Mouse (Mus musculus): ENCODE results near the gene Inhbe. TPM values are rescaled to one million over a fixed set of nuclear protein-coding genes. Genes with fewer than 3 reads are reported as not detected.

The Inhbe gene
- polyA plus RNA-seq, 1 experiment from 2014 or later: not detected

DNA sequence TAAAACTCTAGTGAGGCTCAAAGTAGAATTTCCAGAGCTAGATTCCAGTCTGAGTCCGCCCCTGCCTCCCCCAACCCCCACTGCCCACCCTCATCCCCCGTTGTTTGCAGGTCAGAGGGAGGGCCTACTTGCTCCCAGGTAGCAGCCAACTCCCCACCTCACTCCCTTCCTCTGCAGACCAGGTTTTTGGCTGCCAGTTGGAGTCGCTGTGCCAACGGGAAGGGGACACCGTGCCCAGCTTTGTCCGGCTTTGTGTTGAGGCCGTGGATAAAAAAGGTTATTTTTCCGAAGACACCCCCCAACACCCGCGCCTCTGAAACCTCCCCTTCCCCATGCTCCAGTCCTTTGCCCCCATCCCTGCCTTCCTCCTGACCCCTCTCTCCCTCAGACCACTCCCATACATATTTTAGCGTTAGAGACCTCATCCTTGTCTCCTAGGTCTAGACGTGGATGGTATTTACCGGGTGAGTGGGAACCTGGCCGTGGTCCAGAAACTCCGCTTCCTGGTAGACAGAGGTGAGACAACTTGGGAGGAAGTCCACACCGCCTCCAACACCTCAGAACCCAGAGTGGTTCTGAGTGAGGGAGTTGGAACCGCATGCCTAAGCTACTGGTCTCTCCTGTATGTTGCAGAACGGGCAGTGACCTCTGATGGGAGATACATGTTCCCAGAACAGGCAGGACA, 26.6 kb downstream of the Inhbe start:
- Histone ChIP-seq H3K27me3 (replicated peaks; ENCODE audit: control insufficient read depth, insufficient read depth, low read length) (peaks cover 43% of the 10 kb centered on the region), H3K9me3 (ENCODE audit: control insufficient read depth, low read length) (peaks cover 2% of the 10 kb centered on the region; the same call in 1 of the 2 replicates), H3K36me3 (ENCODE audit: control insufficient read depth, insufficient read depth) (no peaks in the 10 kb centered on the region), H3K4me1 (replicated peaks; ENCODE audit: control insufficient read depth, insufficient read depth, low read length) (peaks cover 11% of the 10 kb centered on the region), H3K4me3 (replicated peaks; ENCODE audit: low read length) (no peak overlapping the region), H3K4me2 (ENCODE audit: low read length) (no peak overlapping the region), H3K27ac (ENCODE audit: low read length) (no peak overlapping the region), H3K9ac (replicated peaks; ENCODE audit: low read depth, low read length) (no peak overlapping the region)
- 41% methylated on average over 18 of the region's 18 CpGs for WGBS
- ATAC-seq: no peak

DNA sequence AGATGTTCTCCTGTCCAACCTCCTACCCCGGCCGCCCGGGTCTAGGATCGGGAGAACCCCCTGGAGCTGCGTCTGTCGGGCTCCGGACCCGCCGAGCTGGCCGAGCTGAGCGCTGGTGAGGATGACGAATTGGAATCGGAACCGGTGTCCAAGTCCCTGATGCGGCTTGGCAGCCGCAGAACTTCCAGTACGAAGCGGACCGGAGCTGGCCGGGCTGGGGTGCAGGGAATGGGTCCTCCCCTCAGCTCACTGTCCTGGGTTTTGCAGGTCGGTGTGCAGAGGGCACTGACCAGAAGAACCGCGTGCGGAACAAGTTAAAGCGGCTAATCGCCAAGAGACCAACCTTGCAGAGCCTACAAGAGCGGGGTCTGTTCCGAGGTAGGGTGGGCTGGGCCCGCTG, 27.4 kb downstream of the Inhbe start:
- Histone ChIP-seq H3K4me3 (replicated peaks; ENCODE audit: low read length) (peak overlapping the region; percentile 7), H3K27ac (ENCODE audit: low read length) (no peak overlapping the region), H3K4me2 (ENCODE audit: low read length) (peak overlapping the region; percentile 39), H3K27me3 (replicated peaks; ENCODE audit: control insufficient read depth, insufficient read depth, low read length) (peaks cover 43% of the 10 kb centered on the region), H3K9me3 (ENCODE audit: control insufficient read depth, low read length) (peaks cover 2% of the 10 kb centered on the region; the same call in 1 of the 2 replicates), H3K4me1 (replicated peaks; ENCODE audit: control insufficient read depth, insufficient read depth, low read length) (peaks cover 7% of the 10 kb centered on the region), H3K36me3 (ENCODE audit: control insufficient read depth, insufficient read depth) (no peaks in the 10 kb centered on the region), H3K9ac (replicated peaks; ENCODE audit: low read depth, low read length) (0 out of 2 replicates have a peak overlapping the region, but pooled peaks have one; percentile 12)
- ATAC-seq: no peak
- WGBS: 4% methylated on average over 29 of the region's 29 CpGs

DNA sequence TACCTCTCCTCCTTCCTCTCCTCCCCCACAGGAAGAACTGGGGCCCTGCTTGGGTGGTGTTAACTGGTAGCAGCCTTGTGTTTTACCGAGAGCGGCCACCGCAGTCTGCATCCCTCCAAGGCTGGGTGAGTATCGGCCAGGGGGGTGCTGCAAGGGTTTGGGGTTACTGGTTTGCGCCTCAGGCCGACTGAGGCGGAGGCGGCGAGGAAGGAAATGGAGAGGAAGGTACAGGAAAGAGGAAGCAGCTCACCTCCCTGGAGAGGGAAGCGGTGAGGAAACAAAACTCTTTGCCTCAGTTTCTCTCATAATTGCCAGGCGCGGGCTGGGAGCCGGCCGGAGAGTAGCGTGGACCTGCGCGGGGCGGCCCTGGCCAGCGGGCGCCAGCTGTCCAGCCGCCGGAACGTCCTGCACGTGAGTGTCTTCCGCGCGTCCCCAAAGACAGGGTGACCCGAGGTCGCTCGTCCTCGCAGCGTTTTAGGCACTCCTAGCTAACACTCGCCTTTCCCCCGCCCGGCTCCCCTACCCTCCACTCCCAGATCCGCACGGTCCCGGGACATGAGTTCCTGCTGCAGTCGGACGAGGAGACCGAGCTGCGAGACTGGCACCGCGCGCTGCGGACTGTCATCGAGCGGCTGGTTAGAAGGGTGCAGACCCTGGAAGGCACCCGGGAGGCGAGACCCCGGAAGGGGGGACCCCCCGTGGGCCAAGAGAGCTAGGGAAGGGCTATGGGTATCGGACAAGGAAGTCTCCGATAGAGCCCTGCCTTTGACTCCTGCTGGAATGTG, 28.0 kb downstream of the Inhbe start:
- Histone ChIP-seq H3K27me3 (replicated peaks; ENCODE audit: control insufficient read depth, insufficient read depth, low read length) (peaks cover 45% of the 10 kb centered on the region), H3K4me2 (ENCODE audit: low read length) (peak overlapping the region; percentile 39), H3K36me3 (ENCODE audit: control insufficient read depth, insufficient read depth) (no peaks in the 10 kb centered on the region), H3K9ac (replicated peaks; ENCODE audit: low read depth, low read length) (0 out of 2 replicates have a peak overlapping the region, but pooled peaks have one; percentile 12), H3K27ac (ENCODE audit: low read length) (no peak overlapping the region), H3K4me3 (replicated peaks; ENCODE audit: low read length) (peak overlapping the region; percentile 7), H3K4me1 (replicated peaks; ENCODE audit: control insufficient read depth, insufficient read depth, low read length) (peaks cover 7% of the 10 kb centered on the region), H3K9me3 (ENCODE audit: control insufficient read depth, low read length) (peaks cover 2% of the 10 kb centered on the region; the same call in 1 of the 2 replicates)
- ATAC-seq: no peak
- WGBS: under 1% methylated on average over 54 of the region's 54 CpGs

DNA sequence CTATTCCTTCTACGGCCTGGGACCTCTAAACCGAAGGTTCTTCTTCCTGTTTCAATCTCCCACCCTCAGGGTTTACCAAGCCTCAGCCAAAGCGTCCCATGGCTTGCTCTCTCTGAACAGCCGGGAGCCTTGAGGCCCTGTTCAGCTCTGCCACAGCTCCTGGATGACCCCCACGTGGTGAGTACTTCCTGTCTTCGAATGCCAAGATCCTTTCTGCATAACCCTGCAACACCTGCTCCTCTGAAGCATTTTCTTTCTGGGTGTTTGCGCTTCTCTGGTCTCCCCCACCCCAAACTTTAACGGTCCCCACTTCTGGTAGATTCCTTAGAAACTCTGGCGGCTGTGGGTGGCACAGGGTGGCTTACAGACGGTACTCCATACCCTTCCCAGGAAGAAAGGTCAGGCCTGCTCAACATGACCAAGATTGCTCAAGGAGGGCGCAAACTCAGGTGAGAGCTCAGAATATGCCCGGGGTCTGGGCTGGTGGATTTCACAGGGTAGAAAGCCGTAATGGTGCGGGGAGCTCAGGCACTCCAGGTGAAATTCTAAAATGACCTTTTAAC, 28.7 kb downstream of the Inhbe start:
- ATAC-seq: no peak
- no peak overlapping the region for H3K4me2 ChIP-seq (ENCODE audit: low read length)

DNA sequence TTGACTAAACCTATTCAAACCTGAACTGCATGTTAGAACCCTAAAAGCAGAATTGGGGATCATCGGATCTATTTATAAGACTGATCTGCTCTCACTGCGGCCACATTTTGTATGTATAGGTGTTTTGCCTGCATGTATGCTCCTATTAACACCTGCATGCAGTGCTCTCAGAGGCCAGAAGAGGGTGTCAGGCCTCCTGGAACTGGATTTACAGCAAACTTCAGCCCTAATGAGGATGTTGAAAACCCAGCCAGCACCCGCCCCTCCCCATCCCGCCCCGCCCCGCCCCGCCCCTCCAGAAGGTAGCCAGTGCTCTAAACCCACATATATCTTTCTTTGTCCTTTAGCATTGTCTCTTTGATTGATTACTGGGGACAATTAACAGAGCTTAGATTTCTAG, 29.7 kb downstream of the Inhbe start:
- WGBS: 12% methylated on average over 7 of the region's 7 CpGs
- H3K4me2 ChIP-seq (ENCODE audit: low read length): no peak overlapping the region
- no peak overlapping the region for H3K9ac ChIP-seq (replicated peaks; ENCODE audit: low read depth, low read length)
- peaks cover 2% of the 10 kb centered on the region; the same call in 1 of the 2 replicates for H3K9me3 ChIP-seq (ENCODE audit: control insufficient read depth, low read length)
- peaks cover 7% of the 10 kb centered on the region for H3K4me1 ChIP-seq (replicated peaks; ENCODE audit: control insufficient read depth, insufficient read depth, low read length)
- no peaks in the 10 kb centered on the region for H3K36me3 ChIP-seq (ENCODE audit: control insufficient read depth, insufficient read depth)
- H3K4me3 ChIP-seq (replicated peaks; ENCODE audit: low read length): no peak overlapping the region
- H3K27ac ChIP-seq (ENCODE audit: low read length): no peak overlapping the region
- H3K27me3 ChIP-seq (replicated peaks; ENCODE audit: control insufficient read depth, insufficient read depth, low read length): peaks cover 45% of the 10 kb centered on the region
- ATAC-seq: no peak

More for the DNA sequence above, 28.7 kb downstream of the Inhbe start:
- peaks cover 45% of the 10 kb centered on the region for H3K27me3 ChIP-seq (replicated peaks; ENCODE audit: control insufficient read depth, insufficient read depth, low read length)
- H3K9ac ChIP-seq (replicated peaks; ENCODE audit: low read depth, low read length): no peak overlapping the region
- peaks cover 2% of the 10 kb centered on the region; the same call in 1 of the 2 replicates for H3K9me3 ChIP-seq (ENCODE audit: control insufficient read depth, low read length)
- no peak overlapping the region for H3K4me3 ChIP-seq (replicated peaks; ENCODE audit: low read length)
- peaks cover 7% of the 10 kb centered on the region for H3K4me1 ChIP-seq (replicated peaks; ENCODE audit: control insufficient read depth, insufficient read depth, low read length)
- no peaks in the 10 kb centered on the region for H3K36me3 ChIP-seq (ENCODE audit: control insufficient read depth, insufficient read depth)
- no peak overlapping the region for H3K27ac ChIP-seq (ENCODE audit: low read length)
- WGBS: 36% methylated on average over 14 of the region's 14 CpGs

DNA sequence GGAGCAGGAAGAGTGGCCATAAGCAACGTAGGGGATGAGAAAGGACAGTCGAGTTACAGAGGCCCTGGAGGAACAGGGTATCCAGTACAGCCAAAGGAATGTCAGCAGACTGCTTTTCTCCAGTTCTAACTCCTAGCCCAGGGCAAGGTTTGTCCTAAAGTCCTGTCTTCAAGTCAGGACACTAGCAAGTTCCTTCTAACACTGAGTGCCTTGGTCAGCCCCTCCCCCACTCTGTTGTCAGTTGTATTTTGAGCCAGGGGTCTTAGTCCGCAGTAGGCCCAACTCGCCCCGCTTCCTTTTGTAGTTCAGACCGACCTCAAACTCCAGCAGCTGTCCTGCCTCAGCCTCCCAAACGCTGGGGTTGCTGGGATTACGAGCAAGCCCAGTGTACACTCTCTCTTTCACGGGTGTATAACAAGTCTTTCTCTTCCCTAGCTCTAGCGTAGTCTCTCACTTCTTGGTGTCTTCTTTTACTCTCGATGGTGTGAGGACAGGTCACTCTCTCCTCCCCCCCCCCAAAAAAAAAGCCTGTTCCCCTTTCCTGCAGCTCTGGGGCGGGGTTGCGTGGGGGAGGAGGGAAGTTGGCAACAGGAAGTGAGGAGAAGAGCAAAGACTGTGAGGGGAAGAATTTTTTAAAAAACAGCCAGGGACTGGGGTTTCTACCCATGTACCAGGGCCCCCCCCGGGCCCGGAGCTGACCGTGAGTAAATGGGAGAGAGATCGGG, 30.9 kb downstream of the Inhbe start:
- Histone ChIP-seq H3K27ac (ENCODE audit: low read length) (no peak overlapping the region), H3K9me3 (ENCODE audit: control insufficient read depth, low read length) (peaks cover 2% of the 10 kb centered on the region; the same call in 1 of the 2 replicates), H3K4me1 (replicated peaks; ENCODE audit: control insufficient read depth, insufficient read depth, low read length) (peaks cover 7% of the 10 kb centered on the region), H3K9ac (replicated peaks; ENCODE audit: low read depth, low read length) (no peak overlapping the region), H3K36me3 (ENCODE audit: control insufficient read depth, insufficient read depth) (no peaks in the 10 kb centered on the region), H3K4me3 (replicated peaks; ENCODE audit: low read length) (no peak overlapping the region), H3K27me3 (replicated peaks; ENCODE audit: control insufficient read depth, insufficient read depth, low read length) (peaks cover 34% of the 10 kb centered on the region), H3K4me2 (ENCODE audit: low read length) (no peak overlapping the region)
- ATAC-seq: no peak
- WGBS: 77% methylated on average over 17 of the region's 17 CpGs

DNA sequence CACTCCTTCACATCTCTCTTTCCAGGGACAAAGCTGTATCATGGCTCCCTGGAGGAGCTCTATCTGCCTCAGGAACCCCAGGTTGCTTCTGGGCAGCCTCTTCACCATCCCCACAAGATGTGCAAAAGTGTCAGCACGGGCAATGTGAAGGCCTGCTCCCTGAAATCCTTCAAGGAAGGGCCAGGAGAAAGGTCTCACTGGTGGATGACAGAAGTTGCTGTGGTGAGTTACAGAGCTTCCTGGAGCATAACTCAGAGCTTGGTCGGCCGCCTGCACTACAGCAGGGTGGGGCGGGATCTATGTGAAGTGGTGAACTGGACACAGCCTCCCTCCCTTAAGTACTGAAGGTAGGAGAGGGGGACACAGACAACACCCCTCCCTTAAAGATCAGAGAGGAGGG, 31.5 kb downstream of the Inhbe start:
- H3K4me1 ChIP-seq (replicated peaks; ENCODE audit: control insufficient read depth, insufficient read depth, low read length): peaks cover 7% of the 10 kb centered on the region
- H3K4me3 ChIP-seq (replicated peaks; ENCODE audit: low read length): no peak overlapping the region
- H3K36me3 ChIP-seq (ENCODE audit: control insufficient read depth, insufficient read depth): no peaks in the 10 kb centered on the region
- no peak overlapping the region for H3K4me2 ChIP-seq (ENCODE audit: low read length)
- peaks cover 2% of the 10 kb centered on the region; the same call in 1 of the 2 replicates for H3K9me3 ChIP-seq (ENCODE audit: control insufficient read depth, low read length)
- no peak overlapping the region for H3K27ac ChIP-seq (ENCODE audit: low read length)
- 86% methylated on average over 4 of the region's 4 CpGs for WGBS
- H3K27me3 ChIP-seq (replicated peaks; ENCODE audit: control insufficient read depth, insufficient read depth, low read length): peaks cover 29% of the 10 kb centered on the region
- ATAC-seq: no peak
- no peak overlapping the region for H3K9ac ChIP-seq (replicated peaks; ENCODE audit: low read depth, low read length)

DNA sequence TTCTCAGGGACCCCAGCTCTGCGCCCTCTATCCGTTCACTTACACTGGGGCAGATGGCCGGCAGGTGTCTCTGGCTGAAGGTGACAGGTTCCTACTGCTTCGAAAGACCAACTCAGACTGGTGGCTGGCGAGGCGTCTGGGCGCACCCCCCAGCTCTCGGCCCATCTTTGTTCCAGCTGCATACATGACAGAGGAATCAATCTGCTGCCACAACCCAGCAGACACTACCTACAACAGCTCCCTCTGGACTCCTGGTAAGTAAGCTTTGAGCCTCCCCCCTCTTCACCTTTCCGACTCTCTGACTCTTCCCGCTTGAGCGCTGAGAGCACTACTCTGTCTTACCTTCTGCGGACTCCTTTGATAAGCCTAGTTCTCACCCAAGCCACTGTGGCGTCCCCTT, 32.0 kb downstream of the Inhbe start:
- Histone ChIP-seq H3K27ac (ENCODE audit: low read length) (no peak overlapping the region), H3K4me3 (replicated peaks; ENCODE audit: low read length) (no peak overlapping the region), H3K36me3 (ENCODE audit: control insufficient read depth, insufficient read depth) (no peaks in the 10 kb centered on the region), H3K9ac (replicated peaks; ENCODE audit: low read depth, low read length) (no peak overlapping the region), H3K27me3 (replicated peaks; ENCODE audit: control insufficient read depth, insufficient read depth, low read length) (peaks cover 25% of the 10 kb centered on the region), H3K4me2 (ENCODE audit: low read length) (no peak overlapping the region), H3K4me1 (replicated peaks; ENCODE audit: control insufficient read depth, insufficient read depth, low read length) (peaks cover 7% of the 10 kb centered on the region), H3K9me3 (ENCODE audit: control insufficient read depth, low read length) (peaks cover 1% of the 10 kb centered on the region; the same call in 1 of the 2 replicates)
- ATAC-seq: no peak
- WGBS: 72% methylated on average over 13 of the region's 13 CpGs
